Mouse (Mus musculus) forebrain, embryonic 16.5 days (tissue): ENCODE measurements around the gene Myh10. TPM values are rescaled to one million over a fixed set of nuclear protein-coding genes. Genes with fewer than 3 reads are reported as not detected.

Experiments
- ATAC-seq: fragments of 200-750 bp; cut with Nextera tagmentation; 2 replicates; pipeline ENCODE4 v1.8.0; 2017; ENCODE audit warnings: mild to moderate bottlenecking, moderate library complexity
- H3K27ac ChIP-seq: fragments of 300-500 bp; sonication (generic); 2 replicates; pipeline ENCODE4 v1.5.1; 2014; ENCODE audit warnings: low read length, control low read depth
- H3K27me3 ChIP-seq: fragments of 300-500 bp; sonication (generic); replicated peaks from 2 replicates; pipeline ENCODE4 v1.6.1; 2014; ENCODE audit warnings: low read length; ENCODE audit not compliant: control insufficient read depth, insufficient read depth
- H3K36me3 ChIP-seq: fragments of 300-500 bp; sonication (generic); 2 replicates; pipeline ENCODE4 v1.6.1; 2014; ENCODE audit not compliant: control insufficient read depth, insufficient read depth
- H3K4me1 ChIP-seq: fragments of 300-500 bp; sonication (generic); replicated peaks from 2 replicates; pipeline ENCODE4 v1.6.1; 2014; ENCODE audit warnings: low read length; ENCODE audit not compliant: control insufficient read depth, insufficient read depth
- H3K4me2 ChIP-seq: fragments of 300-500 bp; sonication (generic); 2 replicates; pipeline ENCODE4 v1.6.1; 2014; ENCODE audit warnings: mild to moderate bottlenecking, low read length, control low read depth
- H3K4me3 ChIP-seq: fragments of 300-500 bp; sonication (generic); replicated peaks from 2 replicates; pipeline ENCODE4 v1.5.1; 2014; ENCODE audit warnings: mild to moderate bottlenecking, low read length, control low read depth
- H3K9ac ChIP-seq: fragments of 300-500 bp; sonication (generic); replicated peaks from 2 replicates; pipeline ENCODE4 v1.6.1; 2014; ENCODE audit warnings: low read depth, low read length, control low read depth
- H3K9me3 ChIP-seq: fragments of 300-500 bp; sonication (generic); 2 replicates; pipeline ENCODE4 v1.6.1; 2016; ENCODE audit warnings: low read length; ENCODE audit not compliant: control insufficient read depth
- WGBS: fragments of 180-500 bp; shearing (Covaris S2); extraction: QIAGEN DNeasy Blood & Tissue Kit; methylation state at CpG from one replicate; pipeline ENCODE4 v1.1.7; 2014; 5-methylcytosine and 5-hydroxymethylcytosine counted together
- polyA plus RNA-seq: library from polyadenylated mRNA; unstranded; fragments of >200 nt; fragmentation: Nextera tagmentation; extraction: Ambion mirVana; gene quantifications from 2 replicates; pipeline ENCODE4 v1.2.1, GENCODE M21; 2015

Gene Myh10
- polyA plus RNA-seq, 1 experiment from 2014 or later, result 136 TPM

DNA sequence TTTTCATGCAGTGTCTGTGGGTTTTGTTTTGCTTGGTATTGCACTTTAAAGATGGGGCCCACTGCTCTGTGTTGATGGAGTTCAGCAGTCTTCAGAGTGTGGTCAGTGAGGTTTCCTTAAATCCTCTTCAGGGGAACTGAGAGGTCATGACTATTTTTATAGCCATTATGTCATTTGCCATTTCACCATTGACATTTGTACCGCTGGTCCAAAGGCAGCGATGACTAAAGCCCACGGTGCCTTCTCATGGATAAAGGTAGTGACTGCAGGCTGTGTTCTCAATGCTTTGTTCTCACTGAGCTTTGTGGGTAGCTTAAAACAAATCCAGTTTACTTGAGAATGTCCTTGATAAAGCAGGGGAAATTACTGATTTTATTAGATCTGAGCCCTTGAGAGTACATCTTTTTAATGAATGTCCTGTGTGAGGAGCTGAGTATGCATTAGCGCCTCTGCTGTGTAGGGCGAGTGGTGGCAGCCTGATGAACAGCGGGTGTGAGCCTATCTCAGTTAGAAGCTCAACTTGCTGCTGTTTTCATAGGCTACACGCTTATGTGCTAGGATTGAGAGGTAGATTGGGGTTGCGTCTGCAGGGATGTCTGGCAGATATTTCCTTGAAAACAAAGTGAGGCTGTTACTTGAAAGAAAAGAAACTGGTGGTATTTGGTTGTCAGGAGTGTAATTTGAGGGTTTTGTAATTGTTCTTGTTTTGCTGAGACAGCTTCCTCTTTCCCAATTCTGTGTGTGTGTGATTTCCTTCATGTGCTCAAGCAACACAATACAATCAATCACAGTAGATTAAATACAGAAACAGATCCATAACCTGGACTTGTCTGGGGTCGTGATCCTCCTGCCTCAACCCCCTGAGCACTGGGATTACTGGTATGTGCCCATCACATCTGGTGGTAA, 15.4 kb downstream of the Myh10 start:
- Histone ChIP-seq H3K9me3 (no peaks in the 10 kb centered on the region), H3K27me3 (no peaks in the 10 kb centered on the region), H3K27ac (no peak overlapping the region), H3K4me3 (no peak overlapping the region), H3K4me2 (no peak overlapping the region), H3K9ac (no peak overlapping the region), H3K36me3 (peaks cover 19% of the 10 kb centered on the region), H3K4me1 (peaks cover 3% of the 10 kb centered on the region; the same call in 1 of the 2 replicates)
- WGBS, result 70% methylated on average over 9 of the region's 9 CpGs
- ATAC-seq, result no peak

DNA sequence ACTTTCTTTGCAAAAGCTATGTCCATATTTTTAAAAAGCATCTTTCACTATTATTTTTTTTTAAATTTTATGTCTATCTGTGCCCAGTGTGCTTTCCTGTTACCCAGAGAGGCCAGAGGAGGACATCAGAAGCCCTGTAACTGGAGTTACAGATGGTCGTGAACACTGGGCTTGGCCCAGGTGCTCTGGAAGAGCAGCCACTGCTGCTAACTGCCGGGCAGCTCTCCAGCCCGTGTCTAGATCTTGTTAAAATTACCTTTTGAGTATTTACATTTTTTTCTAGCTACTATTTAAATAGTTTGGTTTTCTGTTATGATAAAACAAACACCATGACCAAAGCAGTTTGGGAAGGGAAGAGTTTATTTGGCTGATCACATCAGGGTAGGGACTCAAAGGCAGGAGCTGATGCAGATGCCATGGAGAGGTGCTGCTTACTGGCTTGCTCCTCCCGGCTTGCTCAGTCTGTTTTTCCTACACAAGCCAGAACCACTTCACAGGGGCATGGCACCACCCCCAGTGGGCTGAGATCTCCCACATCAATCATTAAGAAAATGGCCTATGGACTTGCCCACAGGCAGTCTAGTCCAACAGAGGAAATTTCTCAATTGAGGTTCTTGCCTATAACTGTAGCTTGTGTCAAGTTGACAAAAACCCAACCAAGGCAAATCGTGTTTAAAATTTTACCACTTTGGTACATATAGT, 16.7 kb downstream of the Myh10 start:
- peaks cover 3% of the 10 kb centered on the region; the same call in 1 of the 2 replicates for H3K4me1 ChIP-seq
- H3K4me2 ChIP-seq, result no peak overlapping the region
- peaks cover 9% of the 10 kb centered on the region for H3K36me3 ChIP-seq
- no peak overlapping the region for H3K4me3 ChIP-seq
- H3K27me3 ChIP-seq, result no peaks in the 10 kb centered on the region
- no peaks in the 10 kb centered on the region for H3K9me3 ChIP-seq
- 78% methylated on average over 5 of the region's 5 CpGs for WGBS
- H3K9ac ChIP-seq, result no peak overlapping the region
- H3K27ac ChIP-seq, result no peak overlapping the region
- ATAC-seq, result no peak

DNA sequence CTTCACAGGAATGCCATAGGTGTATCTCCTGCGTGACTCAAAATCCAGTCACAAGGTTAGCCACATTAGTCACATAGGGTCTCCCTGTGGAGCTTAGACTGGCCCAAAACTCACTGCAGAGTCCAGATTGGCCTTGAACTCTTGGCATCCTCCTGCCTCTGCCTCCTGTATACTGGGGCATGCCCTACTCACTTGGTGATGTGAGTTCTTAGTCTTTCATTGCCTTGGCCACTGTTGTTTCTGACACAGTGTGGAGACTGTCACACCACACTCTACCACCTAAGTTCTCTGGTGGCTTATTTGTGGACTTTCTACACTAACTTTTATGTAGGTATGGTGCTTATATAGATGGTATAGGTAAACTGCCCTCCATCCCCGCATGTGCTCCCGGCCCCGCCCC, 24.8 kb downstream of the Myh10 start:
- Histone ChIP-seq H3K9me3 (no peaks in the 10 kb centered on the region), H3K27ac (no peak overlapping the region), H3K4me1 (peaks cover 6% of the 10 kb centered on the region), H3K9ac (no peak overlapping the region), H3K27me3 (no peaks in the 10 kb centered on the region), H3K4me3 (no peak overlapping the region), H3K36me3 (no peaks in the 10 kb centered on the region; the same call in 1 of the 2 replicates), H3K4me2 (no peak overlapping the region)
- WGBS, result 89% methylated on average over 4 of the region's 4 CpGs
- no peak for ATAC-seq

DNA sequence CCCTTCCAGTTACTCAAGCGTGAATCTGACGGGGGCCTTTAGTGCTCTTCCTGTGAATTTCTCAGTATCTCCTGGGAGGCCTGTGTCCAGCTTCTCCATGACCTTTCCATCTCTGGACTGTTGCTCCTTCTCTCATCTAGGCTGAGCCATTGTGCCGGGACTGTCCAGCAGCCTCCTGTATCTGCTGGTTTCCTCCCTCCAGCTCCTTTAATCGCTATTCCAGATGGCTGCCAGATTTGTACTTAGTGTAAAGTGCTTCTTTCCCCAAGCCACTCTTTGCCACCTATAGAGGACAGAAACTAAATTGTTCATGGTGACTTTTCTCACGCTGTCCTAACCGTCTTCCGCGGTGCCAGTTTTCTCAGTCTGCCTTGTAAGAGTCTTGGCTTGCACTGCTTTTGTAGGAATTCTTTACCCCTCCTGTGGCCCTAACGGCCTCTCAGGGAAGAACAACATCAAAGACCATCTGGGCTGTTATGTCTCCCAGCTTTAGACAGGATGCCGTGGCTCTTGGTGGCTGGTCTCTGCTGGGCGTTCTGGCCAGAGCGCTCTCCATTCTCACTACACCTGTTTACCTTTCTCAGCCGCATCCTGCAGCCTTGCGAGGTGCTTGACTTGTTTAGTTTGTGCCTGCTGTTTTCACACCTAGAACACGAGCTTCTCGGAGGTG, 25.9 kb downstream of the Myh10 start:
- H3K9ac ChIP-seq, result no peak overlapping the region
- H3K9me3 ChIP-seq, result no peaks in the 10 kb centered on the region
- no peaks in the 10 kb centered on the region for H3K27me3 ChIP-seq
- no peak overlapping the region for H3K27ac ChIP-seq
- WGBS, result 58% methylated on average over 16 of the region's 16 CpGs
- no peak overlapping the region for H3K4me3 ChIP-seq
- peaks cover 4% of the 10 kb centered on the region for H3K36me3 ChIP-seq
- no peak overlapping the region for H3K4me2 ChIP-seq
- no peak for ATAC-seq
- H3K4me1 ChIP-seq, result peaks cover 6% of the 10 kb centered on the region

DNA sequence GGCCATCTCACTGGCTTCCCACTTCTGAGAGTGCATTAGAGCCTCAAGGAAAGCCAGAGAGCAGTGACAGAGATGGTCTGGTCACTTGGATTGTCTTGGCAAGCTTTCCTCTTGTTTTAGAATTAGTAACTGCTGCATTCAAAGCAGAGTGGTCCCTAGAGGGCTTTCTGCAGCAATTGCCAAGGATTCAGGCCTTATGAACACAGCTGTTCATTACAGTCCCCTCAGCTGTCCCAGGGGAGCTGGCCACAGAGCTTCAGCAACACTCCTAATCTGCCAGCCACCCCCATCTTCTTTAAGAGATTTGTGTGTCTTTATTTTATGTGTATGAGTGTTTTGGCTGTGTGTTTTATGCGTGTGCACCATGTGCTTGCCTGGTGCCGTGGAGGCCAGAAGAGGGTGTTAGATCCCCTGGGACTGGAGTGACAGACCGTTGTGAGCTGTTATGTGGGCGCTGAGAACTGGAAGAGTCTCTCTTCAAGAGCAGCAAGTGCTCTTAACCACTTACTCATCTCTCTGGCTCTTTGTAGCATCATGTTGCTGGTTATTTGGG, 27.8 kb downstream of the Myh10 start:
- Histone ChIP-seq H3K9me3 (no peaks in the 10 kb centered on the region), H3K4me3 (no peak overlapping the region), H3K9ac (no peak overlapping the region), H3K4me1 (peaks cover 6% of the 10 kb centered on the region), H3K4me2 (no peak overlapping the region), H3K36me3 (peaks cover 6% of the 10 kb centered on the region), H3K27me3 (no peaks in the 10 kb centered on the region), H3K27ac (no peak overlapping the region)
- WGBS, result 80% methylated on average over 4 of the region's 4 CpGs
- ATAC-seq, result no peak

DNA sequence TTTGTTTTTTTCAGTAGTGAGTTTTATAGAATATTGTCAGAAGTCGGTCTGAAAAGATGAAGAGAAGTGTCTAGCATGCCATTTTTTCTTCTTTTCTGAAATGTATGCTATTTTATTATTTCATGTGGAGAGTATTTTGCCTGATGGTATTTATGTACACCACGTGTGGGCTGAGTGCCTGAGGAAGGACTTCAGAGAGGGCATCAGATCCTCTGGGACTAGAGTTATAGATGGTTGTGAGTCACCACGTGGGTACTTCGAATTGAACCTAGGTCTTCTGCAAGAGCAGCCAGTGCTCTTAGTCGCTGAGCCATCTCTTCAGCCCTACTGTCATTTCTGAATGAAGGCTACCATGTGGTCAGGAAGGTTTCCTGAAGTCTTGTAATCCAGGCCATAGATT, 28.4 kb downstream of the Myh10 start:
- peaks cover 6% of the 10 kb centered on the region for H3K4me1 ChIP-seq
- no peak overlapping the region for H3K4me3 ChIP-seq
- H3K27ac ChIP-seq, result no peak overlapping the region
- H3K36me3 ChIP-seq, result peaks cover 6% of the 10 kb centered on the region
- H3K4me2 ChIP-seq, result no peak overlapping the region
- no peaks in the 10 kb centered on the region for H3K9me3 ChIP-seq
- 92% methylated on average over 5 of the region's 5 CpGs for WGBS
- no peak for ATAC-seq
- no peaks in the 10 kb centered on the region for H3K27me3 ChIP-seq
- H3K9ac ChIP-seq, result no peak overlapping the region

DNA sequence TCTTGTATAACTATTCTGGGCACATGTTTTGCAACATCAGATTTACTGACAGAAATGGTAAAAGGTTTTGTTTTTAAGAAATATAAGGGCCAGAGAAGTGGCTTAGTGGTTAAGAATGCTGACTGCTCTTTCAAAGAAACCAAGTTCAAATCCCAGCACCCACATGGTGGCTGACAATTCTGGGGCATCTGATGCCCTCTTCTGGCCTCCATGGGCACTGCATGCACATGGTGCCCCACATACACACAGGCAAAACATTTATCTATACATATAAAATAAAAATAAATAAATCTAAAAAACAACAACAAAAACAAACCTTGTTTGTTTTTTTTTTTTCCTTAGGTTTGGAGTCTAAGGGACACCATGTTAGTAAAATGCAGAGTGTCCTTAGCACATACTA, 32.8 kb downstream of the Myh10 start:
- H3K4me1 ChIP-seq, result no peaks in the 10 kb centered on the region
- no peak overlapping the region for H3K9ac ChIP-seq
- peaks cover 9% of the 10 kb centered on the region for H3K36me3 ChIP-seq
- H3K27me3 ChIP-seq, result no peaks in the 10 kb centered on the region
- H3K4me2 ChIP-seq, result no peak overlapping the region
- no peaks in the 10 kb centered on the region; the same call in 1 of the 2 replicates for H3K9me3 ChIP-seq
- H3K27ac ChIP-seq, result no peak overlapping the region
- no peak for ATAC-seq
- no peak overlapping the region for H3K4me3 ChIP-seq

DNA sequence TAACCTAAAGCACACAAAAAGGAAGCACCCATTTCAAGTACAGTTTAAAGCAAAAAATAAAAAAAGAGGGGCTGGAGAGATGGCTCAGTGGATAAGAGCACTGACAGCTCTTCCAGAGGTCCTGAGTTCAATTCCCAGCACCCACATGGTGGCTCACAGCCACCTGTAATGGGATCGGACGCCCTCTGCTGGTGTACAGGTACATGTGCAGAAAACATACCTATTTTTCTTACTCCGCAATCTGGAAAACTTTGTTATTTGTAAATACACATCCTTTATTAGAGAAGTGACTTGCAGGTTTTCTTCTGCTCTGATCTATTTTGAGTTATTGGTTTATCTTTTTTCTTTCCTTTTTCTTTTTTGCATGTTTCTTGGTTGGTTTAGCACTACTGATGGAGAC, 37.3 kb downstream of the Myh10 start:
- WGBS, result 96% methylated on average over 3 of the region's 3 CpGs
- no peaks in the 10 kb centered on the region; the same call in 1 of the 2 replicates for H3K9me3 ChIP-seq
- ATAC-seq, result no peak
- no peak overlapping the region for H3K9ac ChIP-seq
- no peaks in the 10 kb centered on the region for H3K27me3 ChIP-seq
- H3K4me2 ChIP-seq, result no peak overlapping the region
- peaks cover 3% of the 10 kb centered on the region; the same call in 1 of the 2 replicates for H3K36me3 ChIP-seq
- no peak overlapping the region for H3K27ac ChIP-seq
- H3K4me3 ChIP-seq, result no peak overlapping the region
- no peaks in the 10 kb centered on the region; the same call in 1 of the 2 replicates for H3K4me1 ChIP-seq

DNA sequence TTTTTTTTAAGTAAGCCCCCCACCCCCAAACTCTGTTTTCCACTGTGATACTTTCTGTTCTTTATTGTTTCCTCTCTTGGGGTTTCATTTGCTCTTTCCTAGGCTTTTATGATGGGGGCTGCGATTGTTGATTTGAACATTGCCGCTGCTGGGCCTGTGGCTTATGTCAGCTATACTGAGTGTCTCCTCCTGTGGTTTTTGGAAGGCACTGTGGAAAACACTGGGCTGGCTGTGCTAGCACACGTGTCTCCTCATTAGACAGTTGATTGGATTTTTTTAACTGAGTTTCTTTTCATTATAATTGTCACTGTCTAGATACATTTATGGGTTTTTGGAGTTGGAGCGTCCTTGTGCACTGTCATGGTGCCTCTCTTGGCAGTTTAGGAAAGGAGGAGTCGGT, 39.4 kb downstream of the Myh10 start:
- no peak for ATAC-seq
- no peak overlapping the region for H3K27ac ChIP-seq

More for the DNA sequence above, 39.4 kb downstream of the Myh10 start:
- H3K9me3 ChIP-seq, result no peaks in the 10 kb centered on the region; the same call in 1 of the 2 replicates
- H3K4me3 ChIP-seq, result no peak overlapping the region
- H3K36me3 ChIP-seq, result peaks cover 3% of the 10 kb centered on the region; the same call in 1 of the 2 replicates
- H3K27me3 ChIP-seq, result no peaks in the 10 kb centered on the region
- H3K4me2 ChIP-seq, result no peak overlapping the region
- H3K9ac ChIP-seq, result no peak overlapping the region
- H3K4me1 ChIP-seq, result no peaks in the 10 kb centered on the region; the same call in 1 of the 2 replicates
- WGBS, result 78% methylated on average over 5 of the region's 5 CpGs
